Mouse (Mus musculus) layer of hippocampus, adult 8-10 months (tissue): ENCODE results near the gene Olfr301. TPM values are rescaled to one million over a fixed set of nuclear protein-coding genes. Genes with fewer than 3 reads are reported as not detected.

Experiments
- DNase-seq, 2 experiments: peaks; one replicate each; pipeline ENCODE4 v3.0.0; 2022; ENCODE audit warnings: low spot score in 2 of 2
- total RNA-seq, 4 experiments: library from RNA; stranded (reverse); gene quantifications; 2 replicates each; pipeline ENCODE4 v1.2.4; 2022

Olfr301 gene
- not detected for total RNA-seq

- DNase-seq, result no peak
Measured at GRCm38 (mm10) chr7:86403546-86403945, at the start of gene Olfr301. Gene Olfr301, plus strand, starts transcription at chr7:86403846.

GRCm38 (mm10) chr7:86366828-86367227, 36.8 kb upstream of the Olfr301 start, which contains the start of gene Olfr305:
Gene Olfr305, minus strand, starts transcription at chr7:86366928.
- DNase-seq, result no peak

DNA sequence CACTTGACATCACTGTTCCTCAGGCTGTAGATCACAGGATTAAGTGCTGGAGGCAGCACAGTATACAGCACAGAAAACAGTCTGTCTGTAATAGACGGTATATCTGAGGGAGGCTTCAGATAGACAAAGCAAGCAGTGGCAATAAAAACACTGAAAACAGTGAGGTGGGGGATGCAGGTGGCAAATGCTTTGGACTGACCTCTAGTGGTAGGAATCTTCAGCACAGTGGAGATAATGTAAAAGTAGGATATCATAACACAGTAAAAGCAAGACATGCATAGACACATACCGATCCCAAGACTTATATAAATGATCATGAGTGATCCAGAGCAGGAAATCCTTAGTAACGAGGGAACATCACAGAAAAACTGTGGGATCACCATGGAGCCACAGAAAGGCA, 17.9 kb upstream of the Olfr301 start:
- no peak for DNase-seq

DNA sequence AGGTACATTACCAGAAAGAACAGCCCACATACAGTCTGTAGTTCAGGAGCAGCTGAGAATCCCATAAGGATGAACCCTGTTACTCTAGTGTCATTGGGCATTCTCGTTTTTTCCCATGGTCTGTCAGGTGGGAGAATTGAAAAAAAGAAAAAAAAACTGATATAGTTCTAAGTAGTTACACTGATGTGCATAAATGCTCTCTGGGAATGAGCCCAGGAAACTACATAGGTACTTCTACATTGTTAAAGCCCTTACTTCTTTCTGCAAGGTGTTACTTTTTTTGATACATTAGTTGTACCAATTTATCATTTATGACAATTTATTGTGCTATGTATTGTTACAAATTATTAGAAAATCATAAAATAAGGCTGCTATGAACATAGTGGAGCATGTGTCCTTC, 17.1 kb upstream of the Olfr301 start, which contains the start of gene Olfr304:
Olfr304 (minus strand) TSS at position 101 of the 400 bp plus-strand sequence.
- DNase-seq, result no peak

DNA sequence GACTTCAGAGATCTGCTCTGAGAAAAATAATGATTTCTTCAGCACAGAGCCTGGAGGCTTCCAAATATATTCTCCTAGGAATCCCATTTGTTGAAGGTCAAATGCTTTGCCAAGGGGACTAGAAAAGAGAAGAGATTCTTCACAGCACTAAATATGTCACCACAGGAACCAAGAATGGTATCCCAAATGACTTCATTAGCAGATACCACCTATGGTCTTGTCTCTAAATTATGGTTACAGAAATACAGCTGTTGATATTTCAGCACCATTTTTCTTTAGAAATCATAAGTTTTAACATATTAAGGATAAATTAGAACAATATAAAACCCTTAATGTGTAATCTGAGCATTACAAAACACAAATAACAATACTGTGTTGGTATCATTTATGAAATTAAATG, 6.0 kb upstream of the Olfr301 start, which contains the start of gene Olfr303:
Olfr303 (minus strand) TSS at position 101 of the 400 bp plus-strand sequence.
- no peak for DNase-seq

- DNase-seq, result no peak
Measured at GRCm38 (mm10) chr7:86459621-86460020, 56.0 kb downstream of the Olfr301 start, which contains the start of gene Olfr299. Gene Olfr299, plus strand, starts transcription at chr7:86459921.

Other genes with a start within 250 kb of the Olfr301 start
- not detected for gene Vmn2r75, start 232.1 kb upstream of the Olfr301 start, total RNA-seq
- gene Vmn2r76, start 157.5 kb upstream of the Olfr301 start, total RNA-seq, result not detected
- not detected for gene Olfr310, start 126.7 kb upstream of the Olfr301 start, total RNA-seq
- gene Olfr309, start 90.1 kb upstream of the Olfr301 start, total RNA-seq, result not detected
- gene Olfr308, start 78.2 kb upstream of the Olfr301 start, total RNA-seq, result not detected
- not detected for gene Olfr307, start 66.3 kb upstream of the Olfr301 start, total RNA-seq
- not detected for gene Olfr305, start 36.9 kb upstream of the Olfr301 start, total RNA-seq
- not detected for gene Olfr304, start 17.2 kb upstream of the Olfr301 start, total RNA-seq
- gene Olfr303, start 6.1 kb upstream of the Olfr301 start, total RNA-seq, result not detected
- gene Olfr299, start 56.1 kb downstream of the Olfr301 start, total RNA-seq, result not detected
- gene Olfr298, start 88.6 kb downstream of the Olfr301 start, total RNA-seq, result not detected
- not detected for gene Olfr297, start 116.1 kb downstream of the Olfr301 start, total RNA-seq
- not detected for gene Olfr295, start 180.0 kb downstream of the Olfr301 start, total RNA-seq
- gene Olfr294, start 212.8 kb downstream of the Olfr301 start, total RNA-seq, result not detected
- gene Olfr293, start 245.2 kb downstream of the Olfr301 start, total RNA-seq, result not detected